Mouse (Mus musculus) limb, embryonic 10.5 days (tissue): ENCODE results near the gene Dmp1. TPM values are rescaled to one million over a fixed set of nuclear protein-coding genes. Genes with fewer than 3 reads are reported as not detected.

ENCODE experiments used
- polyA plus RNA-seq: library from polyadenylated mRNA; unstranded; fragments of >200 nt; fragmentation: Nextera tagmentation; extraction: Ambion mirVana; gene quantifications from 2 replicates; pipeline ENCODE4 v1.2.1, GENCODE M21; 2016

Gene Dmp1
- polyA plus RNA-seq, 1 experiment from 2014 or later, result not detected

Other genes starting within 250 kb of the Dmp1 start
- gene Hsd17b13, start 225.2 kb upstream of the Dmp1 start, polyA plus RNA-seq, result not detected in 2 replicates
- gene Hsd17b11, start 180.7 kb upstream of the Dmp1 start, polyA plus RNA-seq, result 1.9 and 2.4 TPM in 2 replicates
- 63.0 and 63.8 TPM in 2 replicates for gene Nudt9, start 156.3 kb upstream of the Dmp1 start, polyA plus RNA-seq
- not detected in 2 replicates for gene Gm17660, start 125.0 kb upstream of the Dmp1 start, polyA plus RNA-seq
- 9.4 and 17.1 TPM in 2 replicates for gene Sparcl1, start 88.9 kb upstream of the Dmp1 start, polyA plus RNA-seq
- not detected in 2 replicates for gene Dspp, start 31.9 kb upstream of the Dmp1 start, polyA plus RNA-seq
- gene Ibsp, start 96.6 kb downstream of the Dmp1 start, polyA plus RNA-seq, result not detected in 2 replicates
- gene Mepe, start 122.7 kb downstream of the Dmp1 start, polyA plus RNA-seq, result not detected in 2 replicates
- gene Spp1, start 232.5 kb downstream of the Dmp1 start, polyA plus RNA-seq, result 2.0 and 6.4 TPM in 2 replicates